Mouse (Mus musculus): ENCODE results near the gene Ndufb8. TPM values are rescaled to one million over a fixed set of nuclear protein-coding genes. Genes with fewer than 3 reads are reported as not detected.

Ndufb8 gene
- polyA plus RNA-seq, 1 experiment from 2014 or later = 617 TPM

GRCm38 (mm10) chr19:44545321-44546041, 9.8 kb downstream of the Ndufb8 start, which contains the start of gene Sec31b:
Gene Sec31b, minus strand, starts transcription at chr19:44545864.
- peak within 1 kb of the TSS; percentile 45 for H3K9ac ChIP-seq (ENCODE audit: low read length)
- peaks cover 4% of the 10 kb centered on the region; the same call in 1 of the 2 replicates for H3K9me3 ChIP-seq (ENCODE audit: control insufficient read depth, low read length)
- 2% methylated on average over 47 of the region's 47 CpGs for WGBS
- H3K27ac ChIP-seq (ENCODE audit: low read depth) = no peak within 1 kb of the TSS
- H3K4me2 ChIP-seq (ENCODE audit: low read length) = peak within 1 kb of the TSS; percentile 88
- ATAC-seq (replicated peaks; ENCODE audit: low FRiP score, low TSS enrichment, low read depth) = 0 out of 2 replicates have a peak, but pooled peaks have one; percentile 25
- no peaks in the 10 kb centered on the region for H3K4me1 ChIP-seq (replicated peaks; ENCODE audit: control insufficient read depth, insufficient read depth, low read length)
- peak; percentile 62 for DNase-seq (ENCODE audit: low spot score)
- H3K36me3 ChIP-seq (ENCODE audit: control insufficient read depth, insufficient read depth, low read length) = peaks cover 28% of the 10 kb centered on the region
- H3K4me3 ChIP-seq (ENCODE audit: low read depth, low read length) = peak within 1 kb of the TSS; percentile 46
- H3K27me3 ChIP-seq (replicated peaks; ENCODE audit: control insufficient read depth, insufficient read depth, low read length) = peaks cover 4% of the 10 kb centered on the region

DNA sequence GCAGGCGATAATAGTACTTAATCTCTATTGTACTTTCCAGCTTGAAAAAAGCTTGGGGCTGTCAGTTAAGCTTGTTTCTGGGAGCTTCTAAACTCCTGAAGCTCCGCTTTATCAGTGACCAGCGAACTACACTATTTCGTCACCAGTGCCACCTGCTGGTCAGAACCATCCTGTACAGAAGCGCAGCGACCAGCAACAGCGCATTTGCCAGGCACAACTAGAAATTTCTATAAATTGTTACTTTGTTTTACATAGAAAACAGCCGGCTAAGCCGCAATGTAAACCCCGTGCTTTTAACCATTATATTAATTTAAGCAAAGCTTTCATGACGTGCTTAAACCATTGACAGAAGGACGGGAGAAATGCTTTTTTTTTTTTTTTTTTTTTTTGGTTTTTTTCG, 10.5 kb downstream of the Ndufb8 start:
- Histone ChIP-seq H3K27me3 (replicated peaks; ENCODE audit: control insufficient read depth, insufficient read depth, low read length) (peaks cover 4% of the 10 kb centered on the region), H3K9ac (ENCODE audit: low read length) (no peak overlapping the region), H3K27ac (ENCODE audit: low read depth) (no peak overlapping the region), H3K4me2 (ENCODE audit: low read length) (peak overlapping the region; percentile 88), H3K36me3 (ENCODE audit: control insufficient read depth, insufficient read depth, low read length) (peaks cover 21% of the 10 kb centered on the region), H3K9me3 (ENCODE audit: control insufficient read depth, low read length) (peaks cover 4% of the 10 kb centered on the region; the same call in 1 of the 2 replicates), H3K4me1 (replicated peaks; ENCODE audit: control insufficient read depth, insufficient read depth, low read length) (no peaks in the 10 kb centered on the region), H3K4me3 (ENCODE audit: low read depth, low read length) (peak overlapping the region; percentile 46)
- DNase-seq (ENCODE audit: low spot score) = peak; percentile 91
- ATAC-seq (replicated peaks; ENCODE audit: low FRiP score, low TSS enrichment, low read depth) = no peak
- WGBS = 4% methylated on average over 13 of the region's 13 CpGs

DNA sequence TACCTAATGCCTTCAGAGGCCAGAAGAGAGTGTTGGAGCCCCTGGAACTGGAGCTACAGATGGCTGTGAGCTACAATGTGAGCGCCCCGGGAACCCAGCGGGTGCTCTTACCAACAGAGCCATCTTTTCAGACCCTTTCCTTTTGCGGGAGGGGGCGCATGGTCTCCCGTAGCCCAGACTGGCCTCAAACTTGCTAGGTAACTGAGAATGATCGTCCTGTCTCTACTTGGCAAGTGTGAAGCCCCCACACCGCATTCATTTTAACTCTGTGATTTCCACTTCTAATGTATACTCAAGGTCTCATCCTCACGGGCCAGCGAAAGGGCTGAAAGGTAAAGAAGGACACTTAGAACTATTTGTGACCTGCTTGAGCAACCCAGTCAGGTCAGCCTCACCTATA, 10.9 kb downstream of the Ndufb8 start:
- no peak overlapping the region for H3K4me3 ChIP-seq (ENCODE audit: low read depth, low read length)
- ATAC-seq (replicated peaks; ENCODE audit: low FRiP score, low TSS enrichment, low read depth) (no peak), DNase-seq (ENCODE audit: low spot score) (no peak)
- peaks cover 4% of the 10 kb centered on the region; the same call in 1 of the 2 replicates for H3K9me3 ChIP-seq (ENCODE audit: control insufficient read depth, low read length)
- H3K4me2 ChIP-seq (ENCODE audit: low read length) = no peak overlapping the region
- 65% methylated on average over 10 of the region's 10 CpGs for WGBS
- H3K4me1 ChIP-seq (replicated peaks; ENCODE audit: control insufficient read depth, insufficient read depth, low read length) = no peaks in the 10 kb centered on the region
- peaks cover 4% of the 10 kb centered on the region for H3K27me3 ChIP-seq (replicated peaks; ENCODE audit: control insufficient read depth, insufficient read depth, low read length)
- no peak overlapping the region for H3K27ac ChIP-seq (ENCODE audit: low read depth)
- peaks cover 17% of the 10 kb centered on the region for H3K36me3 ChIP-seq (ENCODE audit: control insufficient read depth, insufficient read depth, low read length)
- no peak overlapping the region for H3K9ac ChIP-seq (ENCODE audit: low read length)

GRCm38 (mm10) chr19:44542694-44543178, 12.5 kb downstream of the Ndufb8 start:
- 88% methylated on average over 8 of the region's 8 CpGs for WGBS

GRCm38 (mm10) chr19:44537416-44537815, 17.8 kb downstream of the Ndufb8 start:
- 80% methylated on average over 8 of the region's 8 CpGs for WGBS
- no peak for DNase-seq (ENCODE audit: low spot score)
- no peak overlapping the region for H3K9ac ChIP-seq (ENCODE audit: low read length)
- no peak for ATAC-seq (replicated peaks; ENCODE audit: low FRiP score, low TSS enrichment, low read depth)
- H3K36me3 ChIP-seq (ENCODE audit: control insufficient read depth, insufficient read depth, low read length) = no peaks in the 10 kb centered on the region
- H3K27ac ChIP-seq (ENCODE audit: low read depth) = no peak overlapping the region
- peaks cover 4% of the 10 kb centered on the region; the same call in 1 of the 2 replicates for H3K9me3 ChIP-seq (ENCODE audit: control insufficient read depth, low read length)
- H3K4me2 ChIP-seq (ENCODE audit: low read length) = no peak overlapping the region
- no peaks in the 10 kb centered on the region for H3K27me3 ChIP-seq (replicated peaks; ENCODE audit: control insufficient read depth, insufficient read depth, low read length)
- no peaks in the 10 kb centered on the region for H3K4me1 ChIP-seq (replicated peaks; ENCODE audit: control insufficient read depth, insufficient read depth, low read length)
- no peak overlapping the region for H3K4me3 ChIP-seq (ENCODE audit: low read depth, low read length)

More at GRCm38 (mm10) chr19:44542694-44543178, 12.5 kb downstream of the Ndufb8 start:
- Histone ChIP-seq H3K36me3 (ENCODE audit: control insufficient read depth, insufficient read depth, low read length) (0 out of 2 replicates have a peak, but pooled peaks cover 1% of the 10 kb centered on the region), H3K27me3 (replicated peaks; ENCODE audit: control insufficient read depth, insufficient read depth, low read length) (peaks cover 4% of the 10 kb centered on the region), H3K9ac (ENCODE audit: low read length) (no peak overlapping the region), H3K4me3 (ENCODE audit: low read depth, low read length) (no peak overlapping the region), H3K27ac (ENCODE audit: low read depth) (no peak overlapping the region), H3K4me1 (replicated peaks; ENCODE audit: control insufficient read depth, insufficient read depth, low read length) (no peaks in the 10 kb centered on the region), H3K4me2 (ENCODE audit: low read length) (no peak overlapping the region), H3K9me3 (ENCODE audit: control insufficient read depth, low read length) (peaks cover 4% of the 10 kb centered on the region; the same call in 1 of the 2 replicates)
- ATAC-seq (replicated peaks; ENCODE audit: low FRiP score, low TSS enrichment, low read depth) (no peak), DNase-seq (ENCODE audit: low spot score) (no peak)

DNA sequence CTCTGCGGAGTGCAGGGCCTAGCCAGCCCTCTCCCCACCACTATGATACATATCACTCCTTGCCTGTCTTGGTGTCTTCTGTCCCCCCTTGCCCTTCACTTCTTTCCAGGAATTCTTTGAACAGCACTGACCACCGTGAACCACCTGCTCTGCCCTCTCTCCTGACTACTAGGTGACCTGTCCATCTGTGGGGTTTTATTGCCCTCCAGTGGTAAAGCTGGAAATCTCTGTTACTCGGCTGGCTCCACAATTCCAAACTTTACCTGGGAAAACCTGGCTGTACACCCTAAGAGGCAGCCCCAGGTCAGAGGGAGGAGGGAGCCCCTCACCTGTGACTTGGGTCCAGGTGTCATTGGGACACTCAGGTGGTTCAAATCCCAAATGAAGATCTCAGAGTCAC, 19.9 kb downstream of the Ndufb8 start:
- Histone ChIP-seq H3K27ac (ENCODE audit: low read depth) (no peak overlapping the region), H3K9me3 (ENCODE audit: control insufficient read depth, low read length) (no peaks in the 10 kb centered on the region), H3K4me1 (replicated peaks; ENCODE audit: control insufficient read depth, insufficient read depth, low read length) (no peaks in the 10 kb centered on the region), H3K36me3 (ENCODE audit: control insufficient read depth, insufficient read depth, low read length) (no peaks in the 10 kb centered on the region), H3K9ac (ENCODE audit: low read length) (no peak overlapping the region), H3K4me3 (ENCODE audit: low read depth, low read length) (no peak overlapping the region), H3K27me3 (replicated peaks; ENCODE audit: control insufficient read depth, insufficient read depth, low read length) (no peaks in the 10 kb centered on the region), H3K4me2 (ENCODE audit: low read length) (no peak overlapping the region)
- WGBS = 35% methylated on average over 3 of the region's 3 CpGs
- DNase-seq (ENCODE audit: low spot score) (no peak), ATAC-seq (replicated peaks; ENCODE audit: low FRiP score, low TSS enrichment, low read depth) (no peak)

- no peaks in the 10 kb centered on the region for H3K36me3 ChIP-seq (ENCODE audit: control insufficient read depth, insufficient read depth, low read length)
- no peaks in the 10 kb centered on the region for H3K9me3 ChIP-seq (ENCODE audit: control insufficient read depth, low read length)
- H3K4me1 ChIP-seq (replicated peaks; ENCODE audit: control insufficient read depth, insufficient read depth, low read length) = no peaks in the 10 kb centered on the region
- H3K4me3 ChIP-seq (ENCODE audit: low read depth, low read length) = no peak overlapping the region
- no peak overlapping the region for H3K27ac ChIP-seq (ENCODE audit: low read depth)
- ATAC-seq (replicated peaks; ENCODE audit: low FRiP score, low TSS enrichment, low read depth) = no peak
- no peak for DNase-seq (ENCODE audit: low spot score)
- 88% methylated on average over 6 of the region's 6 CpGs for WGBS
- H3K9ac ChIP-seq (ENCODE audit: low read length) = no peak overlapping the region
- no peaks in the 10 kb centered on the region for H3K27me3 ChIP-seq (replicated peaks; ENCODE audit: control insufficient read depth, insufficient read depth, low read length)
- no peak overlapping the region for H3K4me2 ChIP-seq (ENCODE audit: low read length)
Observed at GRCm38 (mm10) chr19:44530018-44530417, 25.2 kb downstream of the Ndufb8 start.

- ATAC-seq (replicated peaks; ENCODE audit: low FRiP score, low TSS enrichment, low read depth) = no peak
- no peak overlapping the region for H3K4me2 ChIP-seq (ENCODE audit: low read length)
- H3K36me3 ChIP-seq (ENCODE audit: control insufficient read depth, insufficient read depth, low read length) = no peaks in the 10 kb centered on the region
- no peaks in the 10 kb centered on the region for H3K9me3 ChIP-seq (ENCODE audit: control insufficient read depth, low read length)
- no peak overlapping the region for H3K4me3 ChIP-seq (ENCODE audit: low read depth, low read length)
- H3K9ac ChIP-seq (ENCODE audit: low read length) = no peak overlapping the region
- 72% methylated on average over 9 of the region's 9 CpGs for WGBS
- no peak for DNase-seq (ENCODE audit: low spot score)
- no peaks in the 10 kb centered on the region for H3K27me3 ChIP-seq (replicated peaks; ENCODE audit: control insufficient read depth, insufficient read depth, low read length)
- no peaks in the 10 kb centered on the region for H3K4me1 ChIP-seq (replicated peaks; ENCODE audit: control insufficient read depth, insufficient read depth, low read length)
- H3K27ac ChIP-seq (ENCODE audit: low read depth) = no peak overlapping the region
Observed at GRCm38 (mm10) chr19:44525551-44526205, 29.6 kb downstream of the Ndufb8 start.
